Mouse (Mus musculus): ENCODE measurements around the gene Pla2g4e.

Pla2g4e gene

DNA sequence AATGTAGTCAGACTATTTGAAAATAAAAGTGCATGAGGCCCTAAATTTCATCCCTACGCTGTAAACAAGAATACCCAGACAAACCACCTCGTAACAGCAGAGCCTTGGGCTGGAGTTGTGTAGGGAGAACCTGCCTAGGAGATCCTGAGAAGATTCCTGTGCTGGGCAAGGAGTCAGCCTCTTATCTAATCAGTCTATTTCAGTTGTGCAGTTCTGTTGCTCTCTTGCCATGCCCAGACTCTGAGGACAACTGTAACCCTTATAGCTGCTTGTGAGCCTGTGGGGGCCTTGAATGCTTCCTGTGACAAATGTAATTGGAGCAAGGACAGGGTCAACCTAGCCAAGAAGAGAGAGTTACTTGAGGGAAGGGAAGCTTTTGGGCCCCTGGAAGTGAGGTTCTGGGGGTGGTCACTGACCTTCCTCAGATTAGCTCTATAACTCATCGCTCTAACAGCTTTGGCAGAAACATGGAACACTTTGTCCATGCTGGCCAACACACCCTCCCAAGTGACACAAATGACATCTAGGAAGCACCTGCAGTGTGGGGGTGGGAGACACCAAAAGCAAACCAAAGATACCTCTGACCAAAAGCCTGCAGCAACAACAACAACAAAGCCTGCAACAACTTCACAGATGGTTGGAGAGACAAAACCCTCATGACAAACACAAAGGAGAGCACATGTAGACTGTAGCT lies 9.0 kb downstream of the Pla2g4e start:
- no peak for DNase-seq (ENCODE audit: low spot score)

DNA sequence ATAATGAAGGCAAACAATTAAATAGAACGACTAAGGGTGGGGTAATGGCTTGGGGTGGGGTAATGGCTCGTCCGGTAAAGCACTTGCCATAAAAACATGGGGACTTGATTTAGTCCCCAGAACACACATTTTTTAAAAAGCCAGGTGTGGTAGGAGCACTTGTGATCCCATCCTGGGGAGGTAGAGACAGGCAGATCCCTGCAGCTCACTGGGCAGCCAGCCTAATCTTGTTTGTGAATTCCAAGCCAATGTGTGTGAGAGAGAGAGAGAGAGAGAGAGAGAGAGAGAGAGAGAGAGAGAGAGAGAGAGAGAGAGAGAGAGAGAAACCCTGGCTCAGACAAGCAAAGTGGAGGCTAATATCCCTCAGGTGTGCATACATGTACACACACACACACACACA lies 9.8 kb downstream of the Pla2g4e start:
- no peak for DNase-seq (ENCODE audit: low spot score)

DNA sequence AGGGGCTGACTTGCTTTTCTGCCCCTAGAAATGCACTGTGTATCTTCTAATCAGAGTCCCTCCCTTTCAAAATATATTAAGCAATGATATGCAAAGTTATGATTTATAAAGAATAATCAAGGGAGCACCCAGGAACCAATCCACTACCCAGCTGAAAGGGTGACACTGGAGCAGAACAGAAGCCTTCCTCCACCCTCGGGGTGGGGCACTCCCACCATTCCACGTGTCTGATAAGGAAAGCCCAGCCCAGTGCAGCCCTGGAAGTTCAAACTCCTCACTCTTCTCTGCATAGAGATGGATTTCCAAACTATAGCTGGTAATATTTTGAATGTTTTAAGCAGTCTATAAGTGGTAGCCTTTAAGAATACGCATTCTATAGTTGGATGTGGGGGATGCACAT lies 13.5 kb downstream of the Pla2g4e start:
- DNase-seq (ENCODE audit: low spot score): no peak

- no peak for DNase-seq (ENCODE audit: low spot score)
These were observed 30.5 kb downstream of the Pla2g4e start for GRCm38 (mm10) chr2:120214600-120214999.

- DNase-seq (ENCODE audit: low spot score): no peak
These were observed 33.7 kb downstream of the Pla2g4e start for GRCm38 (mm10) chr2:120211448-120211847.

- no peak for DNase-seq (ENCODE audit: low spot score)
These were observed 37.2 kb downstream of the Pla2g4e start for GRCm38 (mm10) chr2:120207926-120208325.

- no peak for DNase-seq (ENCODE audit: low spot score)
These were observed 38.1 kb downstream of the Pla2g4e start for GRCm38 (mm10) chr2:120207028-120207427.

DNA sequence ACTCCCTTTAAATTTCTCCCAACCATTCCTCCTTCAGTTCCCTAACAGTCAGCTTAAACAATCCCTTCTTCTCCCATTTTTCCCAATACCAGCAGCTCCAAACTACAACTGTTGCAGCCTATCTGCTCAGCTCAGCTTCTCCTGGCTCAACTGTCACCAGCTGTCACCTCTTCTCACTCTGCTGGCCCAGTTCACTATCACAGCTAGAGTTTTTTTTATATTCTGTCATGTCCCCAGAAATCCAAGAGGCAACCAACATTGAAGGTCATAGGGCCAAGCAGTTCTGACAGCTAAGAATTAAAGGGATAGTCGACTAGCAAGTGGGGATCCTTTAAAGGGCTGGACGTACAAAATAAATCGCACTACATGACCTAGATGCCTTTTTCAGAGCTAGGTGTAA lies 41.4 kb downstream of the Pla2g4e start:
- no peak for DNase-seq (ENCODE audit: low spot score)

DNA sequence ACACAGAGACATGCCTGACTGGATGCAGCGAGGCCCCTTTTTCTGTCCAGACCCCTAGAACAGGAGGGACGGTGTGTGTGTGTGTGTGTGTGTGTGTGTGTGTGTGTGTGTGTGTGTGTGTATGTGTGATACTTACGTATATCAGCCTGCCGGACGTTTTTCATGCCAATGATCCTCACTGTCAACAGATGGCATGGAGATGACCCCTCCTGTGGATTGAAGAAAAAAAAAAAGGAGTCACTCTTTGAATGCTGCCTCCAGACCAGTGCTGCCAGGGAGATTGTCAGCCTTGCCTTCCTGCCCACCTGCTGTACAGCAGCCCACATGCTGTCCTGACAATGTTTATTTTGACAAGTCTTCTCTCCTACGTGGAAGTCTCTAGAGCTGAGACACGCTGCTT lies 45.1 kb downstream of the Pla2g4e start:
- DNase-seq (ENCODE audit: low spot score): no peak

DNA sequence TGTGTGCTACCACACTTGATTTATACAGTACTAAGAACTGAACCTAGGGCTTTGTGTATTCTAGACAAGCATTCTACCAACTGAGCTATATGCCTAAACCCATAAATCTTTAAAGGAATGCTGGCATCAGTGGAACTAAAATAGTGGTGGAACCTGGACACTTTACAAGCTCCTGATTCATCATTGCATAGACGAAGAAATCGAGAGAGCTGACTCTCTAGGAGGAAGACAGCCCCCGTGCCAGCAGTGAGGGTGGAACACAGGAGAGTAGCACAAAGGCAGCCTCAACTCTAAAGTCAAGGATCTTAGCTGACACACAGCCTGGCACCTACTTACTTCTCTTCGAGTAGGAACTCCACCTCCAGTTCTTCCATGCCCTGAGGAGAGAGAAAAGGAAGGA lies 57.0 kb downstream of the Pla2g4e start:
- DNase-seq (ENCODE audit: low spot score): no peak

DNA sequence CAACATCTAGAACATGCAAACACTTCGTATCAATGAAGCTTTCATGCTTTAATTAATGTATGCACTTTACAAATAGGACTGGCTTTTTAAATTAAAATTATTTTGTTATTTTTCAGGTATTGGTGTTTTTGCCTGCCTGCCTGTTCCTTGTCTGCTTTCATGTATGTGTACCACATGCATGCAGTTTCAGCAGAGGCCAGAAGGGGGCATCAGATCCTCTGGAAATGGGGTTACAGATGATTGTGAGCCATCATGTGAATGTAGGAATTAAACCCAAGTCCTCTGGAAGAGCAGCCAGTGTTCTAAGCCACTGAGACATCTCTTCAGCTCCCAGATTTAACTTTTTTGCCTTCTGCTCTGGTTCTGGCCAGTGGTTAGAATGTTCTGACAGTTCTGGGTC lies 57.6 kb downstream of the Pla2g4e start:
- DNase-seq (ENCODE audit: low spot score): no peak

DNA sequence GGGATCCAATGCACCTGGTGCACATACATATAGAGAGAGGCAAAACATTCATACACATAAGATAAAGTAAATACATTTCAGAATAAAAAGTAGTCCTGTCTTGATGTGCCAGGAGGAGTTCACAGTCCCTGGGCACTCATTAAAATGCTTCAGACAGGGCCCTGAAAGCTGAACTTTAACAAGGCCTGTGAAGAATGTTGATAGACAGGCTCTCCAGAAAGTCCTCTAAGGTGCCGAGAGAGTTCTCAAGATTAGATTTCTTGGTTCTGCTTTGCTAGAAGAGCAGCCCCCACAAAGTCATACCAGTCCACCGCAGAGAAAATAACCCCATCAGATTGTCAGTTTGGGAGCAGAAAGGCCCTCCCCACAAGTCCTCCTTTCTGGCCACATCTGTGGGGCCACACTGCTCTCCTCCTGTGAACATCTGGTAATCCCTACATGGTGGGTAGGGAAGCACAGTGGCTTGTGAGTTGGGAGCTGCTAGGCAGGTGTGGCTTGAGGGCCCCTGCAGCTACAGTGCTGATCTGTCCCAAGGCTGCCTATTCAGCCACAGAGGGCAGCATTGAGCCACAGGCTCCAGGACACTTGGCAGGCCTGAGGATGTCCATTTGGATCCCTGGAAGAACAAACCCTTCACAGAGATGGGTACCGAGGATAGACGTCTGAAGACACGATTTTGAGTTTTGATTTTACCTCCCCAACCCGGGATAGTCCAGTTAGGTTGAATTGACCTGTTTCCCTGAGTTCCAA lies 59.4 kb downstream of the Pla2g4e start:
- DNase-seq (ENCODE audit: low spot score): no peak

- DNase-seq (ENCODE audit: low spot score): no peak
These were observed 66.2 kb downstream of the Pla2g4e start for GRCm38 (mm10) chr2:120178936-120179335.

DNA sequence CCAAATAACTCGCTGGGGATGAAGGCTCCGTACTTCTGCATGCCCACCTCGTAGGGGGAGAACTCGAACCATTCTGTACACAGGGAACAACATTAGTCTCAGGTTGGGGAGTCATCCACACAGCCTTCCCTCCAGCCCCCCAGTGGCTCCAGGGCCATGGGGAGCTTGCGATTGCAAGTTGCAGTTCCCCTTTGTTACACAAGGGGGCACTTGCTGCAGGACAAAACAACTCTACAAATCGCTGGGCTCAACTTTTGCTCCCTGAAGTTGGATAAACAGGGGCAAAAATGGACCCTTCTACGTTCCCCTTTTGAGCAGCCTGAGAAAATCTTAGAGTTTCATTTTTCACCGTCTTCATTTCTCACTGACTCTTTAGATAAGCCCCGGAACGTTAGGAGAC lies 71.4 kb downstream of the Pla2g4e start:
- DNase-seq (ENCODE audit: low spot score): peak; percentile 40

DNA sequence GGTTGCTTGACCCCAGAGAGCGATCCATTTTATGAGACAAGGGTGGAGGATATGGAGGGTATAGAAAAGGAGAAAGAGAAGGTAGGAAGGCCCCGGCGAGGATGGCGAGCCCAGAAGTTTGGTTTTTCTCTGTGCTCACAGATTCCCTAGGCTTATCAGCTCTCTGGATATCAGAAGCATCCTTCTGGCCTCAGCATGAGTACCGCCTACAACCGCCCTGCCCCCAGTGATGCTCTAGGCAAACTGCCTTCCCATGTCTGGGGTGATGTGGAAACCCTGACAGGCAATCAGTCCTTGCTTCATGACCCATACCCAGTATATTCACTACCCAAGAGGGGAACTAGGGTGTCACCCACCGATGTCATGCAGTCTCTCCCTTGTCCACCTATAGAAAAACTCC lies 73.8 kb downstream of the Pla2g4e start:
- no peak for DNase-seq (ENCODE audit: low spot score)

- DNase-seq (ENCODE audit: low spot score): no peak
These were observed 74.4 kb downstream of the Pla2g4e start for GRCm38 (mm10) chr2:120170726-120171125.

- DNase-seq (ENCODE audit: low spot score): no peak
These were observed 75.8 kb downstream of the Pla2g4e start for GRCm38 (mm10) chr2:120169382-120169781.

DNA sequence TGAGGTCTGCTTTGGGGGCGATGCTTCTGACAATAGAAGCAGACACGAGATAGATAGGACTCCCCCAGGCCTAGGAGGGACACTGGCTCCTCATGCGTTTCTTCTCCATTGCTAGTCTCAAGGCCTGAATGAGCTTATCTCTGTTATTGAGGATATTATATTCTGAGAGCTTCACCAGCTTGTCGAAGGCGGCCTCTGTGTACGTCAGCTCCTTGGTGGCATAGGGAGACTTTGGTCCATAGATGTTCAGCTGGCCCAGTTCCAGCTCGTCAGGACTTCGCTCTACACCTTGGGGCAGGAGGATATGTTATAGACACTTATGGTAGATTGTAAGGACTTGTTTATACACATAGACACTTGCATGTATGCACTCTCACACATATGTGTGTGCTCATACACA lies 77.4 kb downstream of the Pla2g4e start:
- DNase-seq (ENCODE audit: low spot score): no peak

DNA sequence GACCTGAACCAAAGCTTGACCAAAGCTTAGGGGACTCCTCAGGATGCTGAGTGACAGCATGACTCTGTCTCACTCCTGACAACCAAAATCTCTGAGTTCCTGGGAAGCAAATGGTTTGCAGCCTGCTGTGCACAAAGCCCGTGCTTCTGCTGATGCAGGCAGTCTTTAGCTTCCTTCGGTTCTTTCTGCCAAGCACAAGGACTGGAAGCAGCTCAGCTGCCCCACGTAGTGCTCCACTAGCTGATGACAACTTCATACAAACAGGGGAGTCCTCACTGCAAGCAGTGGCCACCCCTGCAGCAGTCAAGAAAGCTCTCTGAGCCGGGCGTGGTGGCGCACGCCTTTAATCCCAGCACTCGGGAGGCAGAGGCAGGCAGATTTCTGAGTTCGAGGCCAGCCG lies 79.7 kb downstream of the Pla2g4e start:
- no peak for DNase-seq (ENCODE audit: low spot score)

DNA sequence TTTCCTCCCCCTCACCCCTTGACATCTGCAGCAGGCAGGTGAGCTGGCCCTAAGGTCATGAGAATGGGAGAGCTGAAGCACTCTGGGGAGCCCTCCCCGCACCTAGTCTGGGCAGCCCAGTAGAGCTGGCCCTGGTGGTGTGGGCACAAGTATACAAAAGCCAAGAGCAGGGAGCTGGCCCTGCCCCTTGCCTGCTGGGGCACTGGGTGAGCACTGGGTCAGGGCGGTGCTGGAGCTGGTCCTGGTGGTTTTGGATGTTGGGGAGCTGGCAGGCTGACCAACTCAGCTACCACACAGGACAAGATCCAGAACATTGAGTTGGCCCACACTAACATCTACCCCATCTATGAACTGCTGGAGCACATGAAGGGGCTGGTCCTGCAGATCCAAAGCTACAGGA lies 85.7 kb downstream of the Pla2g4e start:
- DNase-seq (ENCODE audit: low spot score): no peak

DNA sequence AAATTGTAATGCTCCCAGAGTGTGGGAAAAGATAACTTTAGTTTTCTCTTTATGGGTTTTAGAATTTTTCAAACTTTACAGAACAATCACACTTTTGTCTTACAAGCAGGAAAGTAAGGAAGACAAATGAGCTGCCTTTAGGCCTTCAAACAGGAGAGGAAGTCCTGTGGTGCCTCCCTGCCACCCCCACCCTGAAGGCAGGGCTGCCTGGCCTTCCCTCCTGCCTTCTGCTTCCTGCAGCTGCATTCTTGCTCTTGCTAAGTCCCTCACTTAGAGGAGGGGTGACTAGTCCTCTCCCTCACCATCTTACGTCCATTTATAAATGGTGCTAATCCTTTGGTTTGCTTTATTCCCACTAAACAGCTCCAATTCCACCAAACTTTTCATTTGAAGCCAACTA lies 86.3 kb downstream of the Pla2g4e start:
- no peak for DNase-seq (ENCODE audit: low spot score)

DNA sequence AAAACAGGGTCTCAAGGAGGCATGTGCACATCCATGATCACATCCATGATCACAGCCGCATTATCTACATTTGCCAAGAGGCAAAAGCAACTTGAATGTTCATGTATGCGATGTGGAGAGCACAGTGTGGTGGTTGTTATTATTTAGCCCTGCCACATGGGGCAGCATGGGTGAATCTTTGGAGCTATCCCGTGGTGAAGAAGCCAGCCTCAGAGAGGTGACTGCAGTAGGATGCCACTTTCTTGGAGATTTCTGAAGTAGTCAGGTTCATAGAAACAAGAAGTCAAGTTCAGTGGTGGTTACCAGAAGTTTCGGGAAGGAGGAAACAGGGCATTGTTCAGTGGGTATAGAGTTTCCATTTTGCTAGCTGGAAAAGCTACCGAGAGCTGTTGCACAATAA lies 87.1 kb downstream of the Pla2g4e start:
- no peak for DNase-seq (ENCODE audit: low spot score)

- no peak for DNase-seq (ENCODE audit: low spot score)
These were observed 87.5 kb downstream of the Pla2g4e start for GRCm38 (mm10) chr2:120157606-120158005.

DNA sequence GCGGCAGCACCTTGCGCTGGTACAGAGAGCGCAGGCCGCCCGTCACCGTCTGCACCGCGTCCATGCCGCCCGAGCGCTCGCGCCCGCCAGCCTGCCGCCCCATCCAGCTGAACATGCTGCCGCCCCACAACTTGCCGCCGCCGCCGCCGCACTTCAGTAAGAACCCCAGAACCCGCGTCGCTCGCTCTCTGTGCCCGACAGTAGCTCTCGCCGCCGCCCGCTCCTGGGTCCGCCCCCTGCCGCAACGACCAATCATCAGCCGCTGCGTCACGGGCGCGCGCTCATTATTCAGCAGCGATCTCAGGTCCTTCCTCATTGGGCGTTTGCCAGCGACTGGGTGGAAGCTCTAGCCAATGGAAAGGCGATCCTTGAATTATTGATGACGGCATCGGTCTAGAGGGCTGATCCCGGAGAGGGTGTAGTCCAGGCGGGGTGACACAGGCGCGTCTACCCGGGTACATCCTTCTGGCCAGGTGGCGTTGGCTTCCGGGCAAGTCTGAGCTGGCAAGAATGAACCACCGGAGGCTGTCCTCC lies 90.7 kb downstream of the Pla2g4e start, which contains the start of gene Ehd4:
Gene Ehd4, minus strand, starts transcription at position 246 of the 534 bp plus-strand sequence.
- DNase-seq (ENCODE audit: low spot score): peak; percentile 98
